17 mouse cellular contexts compared by ENCODE assay signal in the genomic region with DNA sequence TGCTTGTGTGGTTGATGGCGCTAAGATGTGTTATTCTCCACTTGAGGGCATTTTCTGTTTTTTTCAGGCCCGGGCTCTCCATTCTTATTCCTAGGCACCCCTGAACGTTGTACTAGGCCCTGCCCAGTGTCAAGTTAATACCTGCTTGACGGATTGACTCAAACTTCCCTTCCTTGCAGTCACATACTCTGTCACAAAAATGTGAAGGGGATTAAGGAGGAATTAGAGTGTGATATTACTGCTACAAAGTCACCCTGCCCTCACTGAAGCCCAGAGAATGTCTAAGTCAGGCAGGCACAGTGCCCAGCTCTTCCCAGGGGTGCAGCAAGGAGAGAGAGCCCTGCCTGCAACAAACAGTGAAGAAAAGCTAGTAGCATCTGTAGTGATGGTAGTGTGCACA.
DNase-seq lines count a peak whose midpoint lies in the region; ATAC-seq and TF ChIP-seq lines count a peak whose summit lies in the region.
"Had no signal": no experiment of that assay in that cellular context is flagged by ENCODE, and none has a peak within 500 bp of the region (broad histone marks: within the 10 kb centered on the region; RNA-seq: fewer than 3 reads in every experiment).

No protein-coding gene starts in this region.

- no peaks in the 10 kb centered on the region for H3K79me2 ChIP-seq in myocyte (ENCODE audit: control insufficient read depth, insufficient read depth)

- no peaks in the 10 kb centered on the region for H3K27me3 ChIP-seq in kidney, embryonic 16.5 days (ENCODE audit: insufficient read depth, low read length)
- H3K27me3 ChIP-seq in kidney, adult 2 months (replicated peaks; ENCODE audit: control insufficient read depth, insufficient read depth, low read length) = no peaks in the 10 kb centered on the region
- H3K27me3 ChIP-seq in Patski (no peaks in the 10 kb centered on the region), myocyte (ENCODE audit: control insufficient read depth, insufficient read depth, insufficient read length) (no peaks in the 10 kb centered on the region)
- H3K27me3 ChIP-seq in embryonic facial prominence, embryonic 15.5 days = no peaks in the 10 kb centered on the region
- no peaks in the 10 kb centered on the region for H3K27me3 ChIP-seq in forebrain, embryonic 12.5 days
- H3K27me3 ChIP-seq: heart, embryonic 12.5 days; intestine, embryonic 15.5 days had no signal

- H3K4me2 ChIP-seq in kidney, embryonic 16.5 days (replicated peaks; ENCODE audit: low read depth, low read length) = no peak overlapping the region
- H3K4me2 ChIP-seq in embryonic facial prominence, embryonic 15.5 days (replicated peaks) = no peak overlapping the region
- peak overlapping the region; percentile 76 for H3K4me2 ChIP-seq in myocyte (ENCODE audit: low read depth)
- no peak overlapping the region for H3K4me2 ChIP-seq in forebrain, embryonic 12.5 days
- H3K4me2 ChIP-seq: heart, embryonic 12.5 days; hindbrain, embryonic 14.5 days; intestine, embryonic 15.5 days had no signal

- no peak for DNase-seq in kidney, adult 2 months
- DNase-seq in Patski (ENCODE audit: low read depth, low spot score) = no peak
- DNase-seq in ovary, postnatal 10 days (ENCODE audit: low spot score) = no peak
- DNase-seq in right cerebral cortex, postnatal 36 days (ENCODE audit: low spot score in 2 of 2) = no peak
- DNase-seq: cerebellum, adult 8-10 months; heart, postnatal 14 days; kidney, postnatal 25 days; liver, postnatal 0 days; retina, postnatal 1 day had no signal

- peaks cover 11% of the 10 kb centered on the region for H3K4me1 ChIP-seq in kidney, embryonic 16.5 days (ENCODE audit: insufficient read depth, low read length)
- no peaks in the 10 kb centered on the region for H3K4me1 ChIP-seq in kidney, adult 2 months (ENCODE audit: control insufficient read depth, insufficient read depth, low read length)
- peaks cover 65% of the 10 kb centered on the region for H3K4me1 ChIP-seq in embryonic facial prominence, embryonic 15.5 days
- 0 out of 2 replicates have a peak, but pooled peaks cover 8% of the 10 kb centered on the region for H3K4me1 ChIP-seq in forebrain, embryonic 12.5 days

- no peak for TF ChIP-seq CTCF in kidney, adult 2 months (conservative IDR thresholded peaks at IDR 0.05; ENCODE audit: insufficient read depth, insufficient read length, low read depth, low read length)
- no peak for TF ChIP-seq CTCF in Patski (IDR thresholded peaks at IDR 0.05)

- POLR2A ChIA-PET in Patski (lab: Charles Lee) = no interaction called here

- TF ChIP-seq POLR2A in kidney, adult 2 months (IDR thresholded peaks at IDR 0.05; ENCODE audit: low read depth, low read length) = no peak
- no peak for TF ChIP-seq POLR2A in myocyte (IDR thresholded peaks at IDR 0.05; ENCODE audit: insufficient read length, low read depth)

- no peak overlapping the region for H3K4me3 ChIP-seq in kidney, embryonic 16.5 days (ENCODE audit: low read length)
- no peak overlapping the region for H3K4me3 ChIP-seq in kidney, adult 2 months (ENCODE audit: insufficient read depth, low read depth, low read length)
- H3K4me3 ChIP-seq in embryonic facial prominence, embryonic 15.5 days (replicated peaks) = no peak overlapping the region
- no peak overlapping the region for H3K4me3 ChIP-seq in myocyte
- no peak overlapping the region for H3K4me3 ChIP-seq in forebrain, embryonic 12.5 days (replicated peaks)
- H3K4me3 ChIP-seq: heart, embryonic 12.5 days; intestine, embryonic 15.5 days had no signal

- in situ Hi-C loops in Patski (cut with MboI; ENCODE audit: low pct_unique_long_range_greater_than_20kb) = no loop called here

- 67% methylated on average over 4 of the region's 4 CpGs for WGBS in kidney, embryonic 16.5 days
- WGBS in kidney, adult 2 months = 77% methylated on average over 4 of the region's 4 CpGs
- 47% methylated on average over 4 of the region's 4 CpGs for WGBS in embryonic facial prominence, embryonic 15.5 days
- 69% methylated on average over 4 of the region's 4 CpGs for WGBS in forebrain, embryonic 12.5 days

- ATAC-seq in kidney, embryonic 16.5 days (ENCODE audit: low FRiP score, low TSS enrichment) = no peak
- peak; percentile 42 for ATAC-seq in Patski
- ATAC-seq in embryonic facial prominence, embryonic 15.5 days (ENCODE audit: insufficient number of reproducible peaks, low FRiP score, low TSS enrichment, low read depth) = no peak
- ATAC-seq in forebrain, embryonic 12.5 days (ENCODE audit: low FRiP score) = no peak
- ATAC-seq: intestine, embryonic 15.5 days; liver, postnatal 0 days; midbrain, embryonic 16.5 days had no signal

- H3K9ac ChIP-seq in kidney, embryonic 16.5 days (replicated peaks; ENCODE audit: low read length) = no peak overlapping the region
- H3K9ac ChIP-seq in embryonic facial prominence, embryonic 15.5 days = no peak overlapping the region
- H3K9ac ChIP-seq in forebrain, embryonic 12.5 days = no peak overlapping the region
- H3K9ac ChIP-seq: heart, embryonic 12.5 days; hindbrain, embryonic 14.5 days; intestine, embryonic 15.5 days; liver, postnatal 0 days had no signal

- CTCF ChIA-PET in Patski (lab: Charles Lee) = interaction anchor here (0.8 to 1.6 kb wide), 2 partner anchors 17 to 18 kb away, joined by 3 read pairs; no protein-coding TSS in a partner anchor

- no peaks in the 10 kb centered on the region for H3K9me3 ChIP-seq in kidney, embryonic 16.5 days (ENCODE audit: low read length)
- H3K9me3 ChIP-seq in embryonic facial prominence, embryonic 15.5 days (replicated peaks) = no peaks in the 10 kb centered on the region
- no peaks in the 10 kb centered on the region for H3K9me3 ChIP-seq in forebrain, embryonic 12.5 days
- H3K9me3 ChIP-seq: heart, embryonic 12.5 days; intestine, embryonic 15.5 days had no signal

- no peaks in the 10 kb centered on the region for H3K36me3 ChIP-seq in kidney, embryonic 16.5 days (ENCODE audit: insufficient read depth, low read length)
- H3K36me3 ChIP-seq in kidney, adult 2 months (ENCODE audit: control insufficient read depth, insufficient read depth, low read length) = no peaks in the 10 kb centered on the region
- H3K36me3 ChIP-seq in embryonic facial prominence, embryonic 15.5 days = no peaks in the 10 kb centered on the region
- H3K36me3 ChIP-seq in myocyte (ENCODE audit: control insufficient read depth, insufficient read depth) = no peaks in the 10 kb centered on the region
- no peaks in the 10 kb centered on the region for H3K36me3 ChIP-seq in forebrain, embryonic 12.5 days (replicated peaks)
- H3K36me3 ChIP-seq: heart, embryonic 12.5 days; intestine, embryonic 15.5 days had no signal

- H3ac ChIP-seq in myocyte (ENCODE audit: control insufficient read depth, insufficient read length) = no peak overlapping the region

- H3K27ac ChIP-seq in kidney, embryonic 16.5 days (ENCODE audit: low read length) = peak overlapping the region; percentile 41; the same call in 1 of the 2 replicates
- no peak overlapping the region for H3K27ac ChIP-seq in kidney, adult 2 months (ENCODE audit: insufficient read depth, low read depth, low read length)
- H3K27ac ChIP-seq in embryonic facial prominence, embryonic 15.5 days (replicated peaks) = peak overlapping the region; percentile 88
- H3K27ac ChIP-seq in forebrain, embryonic 12.5 days = no peak overlapping the region
- H3K27ac ChIP-seq: hindbrain, embryonic 14.5 days; intestine, embryonic 15.5 days had no signal

TF ChIP-seq in myocyte, 11 proteins besides CTCF, POLR2A, EP300 and RAD21:
- no peak for TF ChIP-seq E2F4 (IDR thresholded peaks at IDR 0.05; ENCODE audit: insufficient read depth)

Comparison
In these comparisons a context has a peak if more than half of its experiments do, and no peak if none do; other contexts are left out.
1. H3K27ac ChIP-seq: peak in kidney, embryonic 16.5 days (single experiment) and embryonic facial prominence, embryonic 15.5 days (single experiment); none in kidney, adult 2 months (single experiment) and forebrain, embryonic 12.5 days (single experiment).